Mouse (Mus musculus) gastrocnemius, adult 2 months (tissue): Measurements from ENCODE around the gene Ccna2. TPM values are rescaled to one million over a fixed set of nuclear protein-coding genes. Genes with fewer than 3 reads are reported as not detected.

Experiments used
- DNase-seq: peaks from one replicate; pipeline ENCODE4 v3.0.0; 2022
- H3K27ac ChIP-seq: fragments of 200-600 bp; 2 replicates; pipeline ENCODE4 v1.8.1; 2022; ENCODE audit warnings: mild to moderate bottlenecking
- H3K4me3 ChIP-seq: fragments of 200-600 bp; 2 replicates; pipeline ENCODE4 v1.8.1; 2022; ENCODE audit warnings: mild to moderate bottlenecking, moderate library complexity
- CTCF ChIP-seq: fragments of 200-600 bp; IDR thresholded peaks from 2 replicates; pipeline ENCODE4 v1.8.1; 2022; ENCODE audit warnings: antibody characterized with exemption, mild to moderate bottlenecking, moderate library complexity
- intact Hi-C: fragments of 180-260 bp; cut with DNase I; formaldehyde crosslinking; loops from one replicate; pipeline ENCODE4 v1.15.1; 2025
- total RNA-seq, 2 experiments: library from RNA; stranded (reverse); gene quantifications; 2 replicates each; pipeline ENCODE4 v1.2.3; 2021

Gene Ccna2
- total RNA-seq, 2 experiments from 2014 or later: 0.13 to 0.14 TPM

DNA sequence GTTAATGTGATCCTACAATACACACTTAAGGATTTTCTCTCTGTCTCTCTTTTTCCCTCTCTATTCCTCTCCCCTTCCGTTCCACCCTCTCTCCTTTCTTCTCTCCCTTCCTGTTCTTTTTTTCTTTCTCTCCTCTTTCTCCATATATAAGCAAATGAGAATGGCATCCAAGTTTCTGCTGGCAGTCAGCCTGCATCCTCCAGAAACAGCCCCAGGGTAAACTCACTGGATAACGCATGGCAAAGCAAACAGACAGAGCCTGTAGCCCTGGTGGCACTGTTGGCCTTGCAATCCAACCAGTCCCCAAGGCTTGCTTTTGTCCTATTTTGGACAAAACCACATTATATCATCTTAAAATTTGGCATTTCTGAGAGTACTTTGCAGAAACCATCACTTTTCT is 40.7 kb downstream of the Ccna2 start:
- DNase-seq: no peak
- Histone ChIP-seq H3K4me3 (no peak overlapping the region), H3K27ac (no peak overlapping the region)
- intact Hi-C loops: no loop called here
- TF ChIP-seq CTCF: no peak

DNA sequence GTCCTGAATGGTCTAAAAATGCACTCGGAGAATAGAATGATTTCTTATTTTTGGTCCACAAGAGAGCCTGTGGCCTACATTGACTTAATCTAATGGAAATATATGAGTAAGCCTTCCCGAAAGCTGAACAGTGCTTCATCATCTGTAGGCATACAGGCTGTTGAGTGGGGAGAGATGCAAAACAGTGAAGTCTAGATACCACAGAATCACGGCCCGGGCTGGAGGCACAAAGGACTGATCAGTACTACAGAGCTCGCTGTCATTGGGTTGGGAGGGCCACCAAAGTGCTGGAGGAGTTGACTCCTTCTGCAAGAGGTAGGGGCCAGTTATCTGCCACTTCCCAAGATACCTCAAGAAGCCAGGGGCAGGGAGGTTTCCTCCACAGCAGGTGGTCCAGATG is 41.2 kb downstream of the Ccna2 start:
- Histone ChIP-seq H3K27ac (no peak overlapping the region), H3K4me3 (no peak overlapping the region)
- DNase-seq: no peak
- intact Hi-C loops: no loop called here
- no peak for TF ChIP-seq CTCF

DNA sequence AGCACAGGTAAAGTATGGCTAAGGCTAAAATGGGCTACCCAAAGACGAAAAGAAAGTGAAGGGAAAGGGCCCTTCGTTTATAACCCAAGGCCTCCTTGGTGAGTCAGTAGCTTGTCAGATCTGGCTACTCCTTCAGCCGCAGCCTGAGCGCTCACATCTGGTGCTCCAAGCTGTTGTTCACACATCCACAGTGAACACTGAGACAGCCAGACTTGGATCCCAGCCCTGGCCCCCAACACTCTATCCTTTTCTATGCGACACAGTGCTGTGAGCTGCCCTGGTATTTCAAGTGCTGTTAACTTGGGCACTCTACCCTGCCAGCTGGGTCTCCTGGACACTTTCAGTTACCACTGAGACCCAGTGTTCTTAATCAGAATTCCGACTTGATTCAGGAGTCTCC is 41.6 kb downstream of the Ccna2 start:
- TF ChIP-seq CTCF: no peak
- no peak for DNase-seq
- intact Hi-C loops: no loop called here
- Histone ChIP-seq H3K27ac (no peak overlapping the region), H3K4me3 (no peak overlapping the region)

DNA sequence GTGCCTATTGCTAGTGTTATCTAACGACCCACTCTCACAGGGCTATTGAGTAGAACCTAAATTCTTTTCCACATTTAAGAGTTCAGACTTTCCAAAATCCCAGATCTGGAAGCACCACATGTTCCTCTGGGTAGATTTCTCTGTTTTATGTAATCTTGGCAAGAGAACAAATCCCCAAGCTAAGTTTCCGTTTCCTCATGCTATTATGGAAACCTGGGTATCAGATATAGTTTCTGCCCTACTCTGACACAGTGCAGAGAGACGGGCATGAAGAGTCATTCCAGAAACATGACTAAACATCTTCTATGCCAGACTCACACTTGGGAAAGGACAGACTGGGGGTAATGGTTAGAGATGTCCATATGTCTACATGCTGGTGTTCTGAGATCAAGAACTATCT is 47.5 kb downstream of the Ccna2 start:
- Histone ChIP-seq H3K4me3 (no peak overlapping the region), H3K27ac (no peak overlapping the region)
- intact Hi-C loops: no loop called here
- no peak for TF ChIP-seq CTCF
- DNase-seq: no peak

DNA sequence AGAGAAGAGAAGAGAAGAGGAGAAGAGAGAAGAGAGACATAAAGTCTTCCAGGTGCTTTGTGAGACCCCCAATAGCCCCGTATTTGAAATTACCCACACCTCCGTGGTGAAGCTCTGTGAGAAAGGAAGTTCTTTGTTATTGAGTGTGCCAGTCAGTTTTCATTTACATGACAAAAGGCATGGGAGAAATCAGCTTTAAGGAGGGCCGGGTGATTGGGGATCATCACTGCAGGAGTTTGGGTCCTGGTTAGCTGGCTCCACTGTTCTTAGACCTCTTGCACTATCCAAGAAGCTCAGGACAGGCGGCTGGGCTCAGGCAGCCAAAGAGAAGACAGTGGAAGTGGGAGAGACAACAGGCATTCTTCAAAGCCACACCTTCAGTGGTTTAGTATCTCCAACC is 49.8 kb downstream of the Ccna2 start:
- no peak overlapping the region for H3K4me3 ChIP-seq
- no peak overlapping the region for H3K27ac ChIP-seq
- no peak for DNase-seq
- intact Hi-C loops: no loop called here
- no peak for TF ChIP-seq CTCF

DNA sequence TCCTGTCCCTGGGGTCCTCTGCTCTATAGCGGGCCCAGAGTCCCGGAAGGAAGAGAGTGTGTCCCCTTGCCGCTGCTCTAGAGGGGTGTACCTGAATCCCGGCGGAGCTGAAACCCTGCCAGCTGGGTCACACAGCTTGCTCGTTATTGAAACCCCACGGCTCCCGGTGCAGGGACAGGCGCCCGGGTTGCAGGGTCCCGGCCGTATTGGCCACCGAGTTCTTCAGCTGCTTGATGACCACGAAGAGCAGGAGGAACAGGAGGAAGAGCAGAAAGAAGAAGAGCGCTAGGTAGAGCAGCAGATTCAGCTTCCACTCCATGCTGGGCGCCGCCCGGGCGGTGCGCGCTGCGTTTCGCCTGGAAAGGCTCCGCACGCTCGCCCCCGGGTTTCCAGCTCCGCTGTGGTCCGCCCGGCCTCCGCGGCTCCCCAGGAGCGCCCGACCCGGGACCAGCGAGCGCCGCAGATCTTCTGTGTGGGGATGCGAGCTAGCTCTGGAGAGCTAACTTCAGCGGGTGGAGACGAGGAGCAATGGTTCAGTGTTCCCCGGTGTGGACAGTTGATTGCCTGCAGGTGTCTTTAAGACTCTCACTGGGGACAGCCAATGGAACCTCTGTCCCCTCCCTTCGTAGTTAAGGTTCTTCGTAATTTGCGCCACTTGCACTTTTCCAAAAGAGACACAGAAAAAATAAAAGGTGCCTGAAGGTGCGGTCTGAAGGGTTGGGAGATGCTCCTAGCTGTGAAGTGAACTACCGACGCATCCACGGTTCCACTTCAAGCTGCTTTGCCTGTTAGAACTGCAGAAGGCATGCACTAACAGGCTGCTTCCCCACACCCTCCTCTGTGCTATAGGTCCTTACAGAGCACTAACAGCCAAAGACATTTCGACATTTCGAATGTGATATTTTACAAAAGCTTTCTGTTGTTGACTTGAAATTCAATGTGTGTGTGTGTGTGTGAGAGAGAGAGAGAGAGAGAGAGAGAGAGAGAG is 50.6 kb downstream of the Ccna2 start, which contains the start of gene Gm11549:
TSS of gene Gm11549 (minus strand) at position 741 of the 988 bp plus-strand sequence.
- H3K4me3 ChIP-seq: peak within 1 kb of the TSS; percentile 73
- intact Hi-C loops: no loop called here
- no peak for DNase-seq
- no peak for TF ChIP-seq CTCF
- H3K27ac ChIP-seq: no peak within 1 kb of the TSS

DNA sequence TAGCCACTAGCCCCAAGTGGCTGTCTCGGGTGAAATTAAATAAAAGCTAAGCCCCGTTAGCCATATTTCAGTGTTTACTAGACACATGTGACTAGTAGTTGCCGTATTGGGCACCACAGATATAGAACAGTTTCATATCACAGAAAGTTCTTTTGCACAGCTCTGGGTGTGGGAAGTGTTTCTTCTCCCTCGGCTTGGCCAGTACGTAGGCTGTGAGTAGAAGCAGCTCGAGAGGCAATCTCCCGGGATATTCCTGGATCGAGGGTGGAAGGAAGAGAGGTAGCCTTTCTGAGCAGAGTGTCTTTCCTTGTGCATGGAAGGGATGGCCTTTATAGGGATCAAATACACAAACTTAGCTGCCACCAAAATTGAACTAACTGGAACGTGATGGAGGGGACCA is 55.8 kb downstream of the Ccna2 start:
- intact Hi-C loops: no loop called here
- no peak overlapping the region for H3K4me3 ChIP-seq
- no peak for DNase-seq

More for the DNA sequence above, 55.8 kb downstream of the Ccna2 start:
- TF ChIP-seq CTCF: no peak
- no peak overlapping the region for H3K27ac ChIP-seq

Other genes with a start within 250 kb of the Ccna2 start
- 10 to 100 TPM; 35.1 to 55.7 TPM for gene Anxa5, start 96.3 kb downstream of the Ccna2 start, total RNA-seq
- gene 1810062G17Rik, start 96.2 kb downstream of the Ccna2 start, total RNA-seq: not detected
- gene Gm11549, start 50.3 kb downstream of the Ccna2 start, total RNA-seq: not detected
- gene Exosc9, start 19.5 kb downstream of the Ccna2 start, total RNA-seq: 10 to 100 TPM; 16.3 to 16.9 TPM
- 1 to 10 TPM; 7.9 to 8.1 TPM for gene Bbs7, start 41.3 kb upstream of the Ccna2 start, total RNA-seq
- gene Trpc3, start 118.0 kb upstream of the Ccna2 start, total RNA-seq: 1 to 10 TPM; 3.4 to 4.0 TPM